Mouse (Mus musculus): ENCODE measurements around the gene Brix1. TPM values are rescaled to one million over a fixed set of nuclear protein-coding genes. Genes with fewer than 3 reads are reported as not detected.
"Not testable (repeated sequence)": the region's sequence is repeated elsewhere in the genome, so short reads cannot be mapped to it uniquely, and the experiment has no call there.

The Brix1 gene
- total and polyA plus RNA-seq, 2 experiments from 2014 or later: 4.8 to 58.2 TPM

DNA sequence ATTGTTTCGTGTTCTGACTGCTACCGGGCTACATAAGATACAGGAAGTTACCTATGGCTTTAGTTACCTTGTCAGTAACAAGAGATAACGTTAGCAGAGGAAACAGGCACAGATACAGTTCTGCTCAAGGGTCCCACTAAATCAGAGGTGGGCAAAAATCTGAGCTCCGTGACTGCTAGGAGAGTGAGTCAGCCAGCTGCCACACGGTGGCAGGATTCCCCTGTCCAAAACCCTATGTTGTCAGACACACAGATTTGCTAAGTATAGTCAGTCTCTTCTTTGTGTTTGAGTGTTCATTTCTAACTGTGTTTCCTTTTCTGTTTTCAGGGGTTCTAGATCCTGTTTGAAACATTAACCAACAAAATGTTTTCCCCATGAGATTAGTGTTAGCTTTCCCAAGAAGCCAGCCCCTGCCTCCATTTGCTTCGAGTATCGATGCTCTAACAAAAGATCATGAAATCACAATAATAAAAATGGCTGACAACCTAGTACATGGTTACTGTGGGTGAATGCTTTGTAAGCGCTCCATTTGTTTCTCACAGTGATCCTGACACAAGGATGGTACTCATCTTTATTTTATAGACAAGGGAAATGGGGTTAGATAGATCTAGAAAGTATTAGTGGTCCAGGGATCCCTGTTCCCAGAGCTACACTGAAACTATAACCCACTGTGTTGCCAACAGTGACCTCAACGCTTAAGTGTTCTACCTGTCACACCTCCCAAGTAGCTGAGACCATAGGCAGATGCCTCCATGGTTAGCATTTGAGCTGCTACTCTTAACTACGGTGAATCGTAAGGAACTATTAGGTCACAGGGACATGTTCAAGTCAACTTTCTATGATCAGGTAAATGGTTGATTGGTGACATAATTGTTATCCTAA is 15.3 kb upstream of the Brix1 start:
- no peaks in the 10 kb centered on the region for H3K9me3 ChIP-seq (ENCODE audit: low read length)
- H3K4me2 ChIP-seq (ENCODE audit: low read depth, low read length): no peak overlapping the region
- no peak overlapping the region for H3K9ac ChIP-seq (replicated peaks; ENCODE audit: low read length)
- TF ChIP-seq CTCF (IDR thresholded peaks at IDR 0.05; ENCODE audit: low read depth): peak; percentile 89
- WGBS: 59% methylated on average over 11 of the region's 11 CpGs
- H3K36me3 ChIP-seq (ENCODE audit: insufficient read depth, low read length): no peaks in the 10 kb centered on the region
- H3K27me3 ChIP-seq (ENCODE audit: insufficient read depth, low read length): no peaks in the 10 kb centered on the region
- DNase-seq (ENCODE audit: low spot score): peak; percentile 86
- no peak overlapping the region for H3K4me3 ChIP-seq (ENCODE audit: low read length)
- no peak overlapping the region for H3K27ac ChIP-seq
- H3K4me1 ChIP-seq (ENCODE audit: insufficient read depth, low read length): no peaks in the 10 kb centered on the region
- peak; percentile 94 for ATAC-seq

GRCm38 (mm10) chr15:10500035-10500434 is 14.3 kb upstream of the Brix1 start:
- Histone ChIP-seq H3K4me1 (ENCODE audit: insufficient read depth, low read length) (no peaks in the 10 kb centered on the region), H3K4me2 (ENCODE audit: low read depth, low read length) (no peak overlapping the region), H3K27me3 (ENCODE audit: insufficient read depth, low read length) (no peaks in the 10 kb centered on the region), H3K27ac (no peak overlapping the region), H3K9ac (replicated peaks; ENCODE audit: low read length) (no peak overlapping the region), H3K36me3 (ENCODE audit: insufficient read depth, low read length) (no peaks in the 10 kb centered on the region), H3K9me3 (ENCODE audit: low read length) (no peaks in the 10 kb centered on the region), H3K4me3 (ENCODE audit: low read length) (no peak overlapping the region)
- ATAC-seq: no peak
- DNase-seq (ENCODE audit: low spot score): no peak
- 84% methylated on average over 5 of the region's 5 CpGs for WGBS
- TF ChIP-seq CTCF (IDR thresholded peaks at IDR 0.05; ENCODE audit: low read depth): no peak

DNA sequence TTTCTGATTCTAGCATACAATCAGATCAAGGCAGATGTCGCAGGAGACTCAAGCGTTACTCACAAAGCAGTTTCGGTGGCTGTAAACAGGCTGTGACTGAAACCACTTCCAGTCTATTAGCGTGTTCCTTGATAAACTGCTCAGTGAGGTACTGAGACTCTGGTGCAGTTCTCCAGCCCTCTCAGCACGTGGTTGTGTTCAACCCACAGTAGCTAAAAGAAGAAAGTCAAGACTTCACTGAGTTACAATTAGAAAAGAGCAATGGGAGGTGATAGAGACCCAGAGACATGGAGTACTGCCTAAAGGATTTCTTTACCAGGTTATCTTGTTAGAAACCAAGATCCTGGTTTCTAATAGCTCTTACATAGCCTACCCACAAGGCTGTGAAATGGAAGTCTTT is 13.8 kb upstream of the Brix1 start:
- DNase-seq (ENCODE audit: low spot score): no peak
- no peak for TF ChIP-seq CTCF (IDR thresholded peaks at IDR 0.05; ENCODE audit: low read depth)
- H3K27me3 ChIP-seq (ENCODE audit: insufficient read depth, low read length): no peaks in the 10 kb centered on the region
- no peak overlapping the region for H3K4me3 ChIP-seq (ENCODE audit: low read length)
- no peak overlapping the region for H3K4me2 ChIP-seq (ENCODE audit: low read depth, low read length)
- WGBS: 84% methylated on average over 5 of the region's 5 CpGs
- no peaks in the 10 kb centered on the region for H3K4me1 ChIP-seq (ENCODE audit: insufficient read depth, low read length)
- no peaks in the 10 kb centered on the region for H3K9me3 ChIP-seq (ENCODE audit: low read length)
- ATAC-seq: no peak
- no peaks in the 10 kb centered on the region for H3K36me3 ChIP-seq (ENCODE audit: insufficient read depth, low read length)
- H3K9ac ChIP-seq (replicated peaks; ENCODE audit: low read length): no peak overlapping the region
- H3K27ac ChIP-seq: no peak overlapping the region

DNA sequence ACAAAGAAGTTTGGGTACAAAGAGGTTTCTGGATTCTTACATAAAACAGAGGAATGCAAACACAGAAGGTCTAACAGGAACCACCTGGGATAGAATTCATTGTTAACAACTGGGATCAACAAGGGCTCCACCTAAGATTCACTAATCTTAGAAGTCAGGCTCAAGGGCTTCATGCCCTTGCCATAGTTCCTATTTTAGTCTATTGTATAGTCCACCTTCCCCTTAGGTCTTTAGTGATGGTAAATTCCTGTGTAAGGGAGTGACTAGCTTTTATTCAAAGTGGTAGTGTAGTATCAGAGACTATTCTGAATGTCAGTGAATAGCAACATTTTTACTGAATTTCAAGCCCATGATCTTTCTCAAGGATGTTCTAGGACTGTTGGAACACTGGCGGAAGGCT is 10.9 kb upstream of the Brix1 start:
- H3K36me3 ChIP-seq (ENCODE audit: insufficient read depth, low read length); DNase-seq (ENCODE audit: low spot score); ATAC-seq; H3K27ac ChIP-seq; H3K4me3 ChIP-seq (ENCODE audit: low read length); H3K4me2 ChIP-seq (ENCODE audit: low read depth, low read length); H3K4me1 ChIP-seq (ENCODE audit: insufficient read depth, low read length); H3K9me3 ChIP-seq (ENCODE audit: low read length); H3K27me3 ChIP-seq (ENCODE audit: insufficient read depth, low read length); H3K9ac ChIP-seq (replicated peaks; ENCODE audit: low read length): not testable (repeated sequence)
- 93% methylated on average over 1 of the region's 1 CpGs for WGBS

GRCm38 (mm10) chr15:10495944-10496343 is 10.2 kb upstream of the Brix1 start:
- Histone ChIP-seq H3K4me3 (ENCODE audit: low read length) (no peak overlapping the region), H3K27me3 (ENCODE audit: insufficient read depth, low read length) (no peaks in the 10 kb centered on the region), H3K4me1 (ENCODE audit: insufficient read depth, low read length) (no peaks in the 10 kb centered on the region), H3K27ac (no peak overlapping the region), H3K9ac (replicated peaks; ENCODE audit: low read length) (no peak overlapping the region), H3K9me3 (ENCODE audit: low read length) (no peaks in the 10 kb centered on the region), H3K4me2 (ENCODE audit: low read depth, low read length) (no peak overlapping the region), H3K36me3 (ENCODE audit: insufficient read depth, low read length) (peaks cover 8% of the 10 kb centered on the region; the same call in 1 of the 2 replicates)
- TF ChIP-seq CTCF (IDR thresholded peaks at IDR 0.05; ENCODE audit: low read depth): no peak
- ATAC-seq (no peak), DNase-seq (ENCODE audit: low spot score) (no peak)
- 93% methylated on average over 11 of the region's 11 CpGs for whole genome bisulfite sequencing

GRCm38 (mm10) chr15:10490101-10490500 is 4.4 kb upstream of the Brix1 start:
- peaks cover 7% of the 10 kb centered on the region; the same call in 1 of the 2 replicates for H3K4me1 ChIP-seq (ENCODE audit: insufficient read depth, low read length)
- WGBS: 84% methylated on average over 5 of the region's 5 CpGs
- H3K4me3 ChIP-seq (ENCODE audit: low read length): no peak overlapping the region
- no peak overlapping the region for H3K27ac ChIP-seq
- DNase-seq (ENCODE audit: low spot score): no peak
- H3K9me3 ChIP-seq (ENCODE audit: low read length): no peaks in the 10 kb centered on the region
- ATAC-seq: no peak
- peaks cover 8% of the 10 kb centered on the region; the same call in 1 of the 2 replicates for H3K36me3 ChIP-seq (ENCODE audit: insufficient read depth, low read length)
- no peak for TF ChIP-seq CTCF (IDR thresholded peaks at IDR 0.05; ENCODE audit: low read depth)
- no peak overlapping the region for H3K4me2 ChIP-seq (ENCODE audit: low read depth, low read length)
- no peak overlapping the region for H3K9ac ChIP-seq (replicated peaks; ENCODE audit: low read length)
- H3K27me3 ChIP-seq (ENCODE audit: insufficient read depth, low read length): no peaks in the 10 kb centered on the region

- ATAC-seq (no peak), DNase-seq (ENCODE audit: low spot score) (no peak)
- no peak overlapping the region for H3K9ac ChIP-seq (replicated peaks; ENCODE audit: low read length)
These were observed 1.5 kb upstream of the Brix1 start for GRCm38 (mm10) chr15:10487246-10487645.

More at GRCm38 (mm10) chr15:10487246-10487645, 1.5 kb upstream of the Brix1 start:
- H3K27ac ChIP-seq: no peak overlapping the region
- peak overlapping the region; percentile 89 for H3K4me2 ChIP-seq (ENCODE audit: low read depth, low read length)
- H3K9me3 ChIP-seq (ENCODE audit: low read length): no peaks in the 10 kb centered on the region
- H3K4me1 ChIP-seq (ENCODE audit: insufficient read depth, low read length): peaks cover 13% of the 10 kb centered on the region; the same call in 1 of the 2 replicates
- H3K36me3 ChIP-seq (ENCODE audit: insufficient read depth, low read length): peaks cover 8% of the 10 kb centered on the region; the same call in 1 of the 2 replicates
- WGBS: 60% methylated on average over 2 of the region's 2 CpGs
- H3K4me3 ChIP-seq (ENCODE audit: low read length): peak overlapping the region; percentile 93
- TF ChIP-seq CTCF (IDR thresholded peaks at IDR 0.05; ENCODE audit: low read depth): 0 out of 2 replicates have a peak, but pooled peaks have one; percentile 24
- H3K27me3 ChIP-seq (ENCODE audit: insufficient read depth, low read length): no peaks in the 10 kb centered on the region
